Mouse (Mus musculus) intestine, embryonic 14.5 days (tissue): ENCODE measurements at regions not wholly inside any gene's neighbourhood (a gene's known extent, or its start where the extent isn't known, plus 50 kb on each side); places are given as distances from the start of the nearest gene placed in this dataset.

Experiments
- ATAC-seq: fragments of 200-750 bp; cut with Nextera tagmentation; replicated peaks from 2 replicates; pipeline ENCODE4 v1.8.0; 2017; ENCODE audit warnings: low read depth, moderate number of reproducible peaks, moderate TSS enrichment, moderate library complexity; ENCODE audit not compliant: low FRiP score, low TSS enrichment
- DNase-seq: peaks from one replicate; pipeline ENCODE4 v3.0.0-alpha.2; 2018; ENCODE audit warnings: low spot score
- H3K27ac ChIP-seq: fragments of 300-500 bp; sonication (generic); 2 replicates; pipeline ENCODE4 v1.5.1; 2014; ENCODE audit warnings: low read depth, mild to moderate bottlenecking, control low read depth
- H3K27me3 ChIP-seq: fragments of 300-500 bp; sonication (generic); replicated peaks from 2 replicates; pipeline ENCODE4 v1.6.1; 2014; ENCODE audit warnings: low read length, control low read depth; ENCODE audit not compliant: control insufficient read depth, insufficient read depth
- H3K36me3 ChIP-seq: fragments of 300-500 bp; sonication (generic); 2 replicates; pipeline ENCODE4 v1.6.1; 2014; ENCODE audit warnings: low read length, control low read depth; ENCODE audit not compliant: control insufficient read depth, insufficient read depth
- H3K4me1 ChIP-seq: fragments of 300-500 bp; sonication (generic); replicated peaks from 2 replicates; pipeline ENCODE4 v1.6.1; 2014; ENCODE audit warnings: low read length, control low read depth, mixed read lengths; ENCODE audit not compliant: control insufficient read depth, insufficient read depth
- H3K4me2 ChIP-seq: fragments of 300-500 bp; sonication (generic); 2 replicates; pipeline ENCODE4 v1.6.1; 2014; ENCODE audit warnings: low read length
- H3K4me3 ChIP-seq: fragments of 300-500 bp; sonication (generic); 2 replicates; pipeline ENCODE4 v1.5.1; 2014; ENCODE audit warnings: low read depth, low read length, control low read depth, mixed read lengths
- H3K9ac ChIP-seq: fragments of 300-500 bp; sonication (generic); 2 replicates; pipeline ENCODE4 v1.6.1; 2014; ENCODE audit warnings: mild to moderate bottlenecking, low read length
- H3K9me3 ChIP-seq: fragments of 300-500 bp; sonication (generic); 2 replicates; pipeline ENCODE4 v1.6.1; 2016; ENCODE audit warnings: low read length, control low read depth; ENCODE audit not compliant: control insufficient read depth
- WGBS: fragments of 180-500 bp; shearing (Covaris S2); extraction: QIAGEN DNeasy Blood & Tissue Kit; methylation state at CpG from one replicate; pipeline ENCODE4 v1.1.7; 2014; 5-methylcytosine and 5-hydroxymethylcytosine counted together

- no peak overlapping the region for H3K4me2 ChIP-seq
- no peak overlapping the region for H3K9ac ChIP-seq
- H3K36me3 ChIP-seq = no peaks in the 10 kb centered on the region
- H3K27me3 ChIP-seq = no peaks in the 10 kb centered on the region
- no peaks in the 10 kb centered on the region for H3K9me3 ChIP-seq
- ATAC-seq (no peak), DNase-seq (no peak)
- H3K4me1 ChIP-seq = peaks cover 8% of the 10 kb centered on the region; the same call in 1 of the 2 replicates
- H3K4me3 ChIP-seq = no peak overlapping the region
- 52% methylated on average over 12 of the region's 12 CpGs for WGBS
- no peak overlapping the region for H3K27ac ChIP-seq
Measured at GRCm38 (mm10) chr9:120861788-120862345, 67.1 kb upstream of the Ctnnb1 start.

GRCm38 (mm10) chr9:120864410-120864809 lies 64.6 kb upstream of the Ctnnb1 start:
- 79% methylated on average over 3 of the region's 3 CpGs for WGBS
- ATAC-seq = no peak
- DNase-seq = no peak
- H3K9ac ChIP-seq = no peak overlapping the region
- no peaks in the 10 kb centered on the region for H3K27me3 ChIP-seq
- no peaks in the 10 kb centered on the region for H3K36me3 ChIP-seq
- H3K27ac ChIP-seq = no peak overlapping the region
- peaks cover 14% of the 10 kb centered on the region; the same call in 1 of the 2 replicates for H3K4me1 ChIP-seq
- no peak overlapping the region for H3K4me3 ChIP-seq
- H3K9me3 ChIP-seq = no peaks in the 10 kb centered on the region
- no peak overlapping the region for H3K4me2 ChIP-seq

- 0 out of 2 replicates have a peak overlapping the region, but pooled peaks have one; percentile 16 for H3K27ac ChIP-seq
- ATAC-seq = no peak
- H3K4me3 ChIP-seq = no peak overlapping the region
- H3K36me3 ChIP-seq = no peaks in the 10 kb centered on the region
- DNase-seq = no peak
- no peak overlapping the region for H3K4me2 ChIP-seq
- H3K27me3 ChIP-seq = no peaks in the 10 kb centered on the region
- 58% methylated on average over 5 of the region's 5 CpGs for WGBS
- peaks cover 21% of the 10 kb centered on the region for H3K4me1 ChIP-seq
- no peaks in the 10 kb centered on the region for H3K9me3 ChIP-seq
- no peak overlapping the region for H3K9ac ChIP-seq
Measured at GRCm38 (mm10) chr9:120866251-120866650, 62.8 kb upstream of the Ctnnb1 start.

GRCm38 (mm10) chr9:120866709-120867108 lies 62.3 kb upstream of the Ctnnb1 start:
- Histone ChIP-seq H3K4me3 (no peak overlapping the region), H3K9me3 (no peaks in the 10 kb centered on the region), H3K4me1 (peaks cover 20% of the 10 kb centered on the region), H3K4me2 (no peak overlapping the region), H3K27me3 (no peaks in the 10 kb centered on the region), H3K36me3 (no peaks in the 10 kb centered on the region), H3K9ac (no peak overlapping the region), H3K27ac (0 out of 2 replicates have a peak overlapping the region, but pooled peaks have one; percentile 16)
- WGBS = 39% methylated on average over 4 of the region's 4 CpGs
- DNase-seq = peak; percentile 59
- no peak for ATAC-seq

- no peak for DNase-seq
- Histone ChIP-seq H3K36me3 (no peaks in the 10 kb centered on the region), H3K9ac (no peak overlapping the region), H3K4me1 (peaks cover 16% of the 10 kb centered on the region), H3K27ac (no peak overlapping the region), H3K4me2 (no peak overlapping the region), H3K4me3 (no peak overlapping the region), H3K27me3 (no peaks in the 10 kb centered on the region), H3K9me3 (peaks cover 3% of the 10 kb centered on the region; the same call in 1 of the 2 replicates)
- ATAC-seq = no peak
- 79% methylated on average over 2 of the region's 2 CpGs for WGBS
Measured at GRCm38 (mm10) chr9:120867861-120868260, 61.2 kb upstream of the Ctnnb1 start.

- ATAC-seq (no peak), DNase-seq (no peak)
- Histone ChIP-seq H3K9ac (no peak overlapping the region), H3K36me3 (no peaks in the 10 kb centered on the region), H3K4me1 (peaks cover 16% of the 10 kb centered on the region), H3K27ac (no peak overlapping the region), H3K4me3 (no peak overlapping the region), H3K4me2 (no peak overlapping the region), H3K9me3 (peaks cover 3% of the 10 kb centered on the region; the same call in 1 of the 2 replicates), H3K27me3 (no peaks in the 10 kb centered on the region)
- 85% methylated on average over 4 of the region's 4 CpGs for WGBS
Measured at GRCm38 (mm10) chr9:120868330-120868729, 60.7 kb upstream of the Ctnnb1 start.

- no peak overlapping the region for H3K4me3 ChIP-seq
- H3K9ac ChIP-seq = no peak overlapping the region
- WGBS = 25% methylated on average over 19 of the region's 19 CpGs
- no peaks in the 10 kb centered on the region for H3K36me3 ChIP-seq
- H3K4me2 ChIP-seq = peak overlapping the region; percentile 36
- peaks cover 16% of the 10 kb centered on the region for H3K4me1 ChIP-seq
- ATAC-seq (0 out of 2 replicates have a peak, but pooled peaks have one; percentile 36), DNase-seq (peak; percentile 65)
- H3K27ac ChIP-seq = peak overlapping the region; percentile 3
- peaks cover 3% of the 10 kb centered on the region; the same call in 1 of the 2 replicates for H3K9me3 ChIP-seq
- H3K27me3 ChIP-seq = no peaks in the 10 kb centered on the region
Measured at GRCm38 (mm10) chr9:120869432-120870081, 59.5 kb upstream of the Ctnnb1 start.

GRCm38 (mm10) chr9:120873293-120873692 lies 55.7 kb upstream of the Ctnnb1 start:
- no peaks in the 10 kb centered on the region for H3K27me3 ChIP-seq
- peaks cover 11% of the 10 kb centered on the region for H3K4me1 ChIP-seq
- peaks cover 3% of the 10 kb centered on the region; the same call in 1 of the 2 replicates for H3K9me3 ChIP-seq
- no peak overlapping the region for H3K27ac ChIP-seq
- H3K9ac ChIP-seq = no peak overlapping the region
- H3K36me3 ChIP-seq = no peaks in the 10 kb centered on the region
- DNase-seq (no peak), ATAC-seq (no peak)
- H3K4me2 ChIP-seq = no peak overlapping the region
- H3K4me3 ChIP-seq = no peak overlapping the region
- WGBS = 87% methylated on average over 3 of the region's 3 CpGs
